Mouse (Mus musculus) ES-E14 (cell line): ENCODE results near the gene Rnf135.

Experiments used
- CHD2 ChIP-seq: IDR thresholded peaks from 2 replicates; pipeline ENCODE4 v1.6.1; 2014; ENCODE audit warnings: mild to moderate bottlenecking, low read depth, low read length, inconsistent platforms
- HCFC1 ChIP-seq: IDR thresholded peaks from 2 replicates; pipeline ENCODE4 v1.6.1; 2012; ENCODE audit warnings: low read length, inconsistent platforms, borderline replicate concordance; ENCODE audit not compliant: insufficient read depth
- MAFK ChIP-seq: IDR thresholded peaks from 2 replicates; pipeline ENCODE4 v1.6.1; 2014; ENCODE audit warnings: mild to moderate bottlenecking, low read depth, low read length, inconsistent platforms; ENCODE audit not compliant: insufficient read depth
- ZC3H11A ChIP-seq: IDR thresholded peaks from 2 replicates; pipeline ENCODE4 v1.6.1; 2012; ENCODE audit warnings: low read depth, mild to moderate bottlenecking, inconsistent platforms, low read length, borderline replicate concordance
- ZNF384 ChIP-seq: IDR thresholded peaks from 2 replicates; pipeline ENCODE4 v1.6.1; 2012; ENCODE audit warnings: low read depth, low read length, inconsistent platforms

GRCm38 (mm10) chr11:80237278-80237677, 53.6 kb downstream of the Rnf135 start:
- TF ChIP-seq CHD2 (no peak), ZNF384 (no peak), ZC3H11A (no peak), HCFC1 (no peak), MAFK (no peak)
